Mouse (Mus musculus): ENCODE data around the gene Rdh16f1.

DNA sequence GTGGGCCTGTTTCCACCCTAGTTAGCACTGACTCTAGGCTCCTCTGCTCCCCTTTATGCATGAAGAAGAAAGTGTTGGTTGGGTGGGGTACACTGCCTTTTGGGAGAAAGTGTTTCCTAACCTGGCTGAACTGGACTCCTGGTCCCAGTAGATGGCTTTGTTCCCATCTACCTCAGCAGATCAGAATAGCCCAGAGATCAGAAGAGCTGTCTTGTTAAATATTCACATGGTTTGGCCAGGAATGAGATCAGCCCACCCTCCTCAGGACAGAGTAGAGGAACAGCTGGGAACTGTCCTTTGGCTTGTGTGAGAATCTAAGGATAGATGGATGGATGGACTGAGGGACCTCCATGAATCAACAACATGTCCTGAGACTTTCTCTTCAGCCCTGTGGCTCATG lies 56.3 kb downstream of the Rdh16f1 start:
- TF ChIP-seq TCF12 (IDR thresholded peaks at IDR 0.05; ENCODE audit: insufficient read depth, poor library complexity, severe bottlenecking) (no peak), CEBPB (IDR thresholded peaks at IDR 0.05; ENCODE audit: insufficient read depth, poor library complexity, severe bottlenecking) (no peak), POLR2A (IDR thresholded peaks at IDR 0.05; ENCODE audit: insufficient read length, low read depth) (no peak), MYOD1 (IDR thresholded peaks at IDR 0.05; ENCODE audit: control insufficient read depth in 1 of 3, insufficient read length in 2 of 3, low read depth in 2 of 3) (no peak), POLR2AphosphoS2 (IDR thresholded peaks at IDR 0.05; ENCODE audit: insufficient read length, low read depth) (no peak), E2F4 (IDR thresholded peaks at IDR 0.05; ENCODE audit: insufficient read depth) (no peak), REST (IDR thresholded peaks at IDR 0.05; ENCODE audit: insufficient read depth, insufficient read length) (no peak), USF1 (IDR thresholded peaks at IDR 0.05; ENCODE audit: low read depth) (no peak), MYOG (IDR thresholded peaks at IDR 0.05; ENCODE audit: control insufficient read depth in 1 of 3, insufficient read depth in 1 of 3, insufficient read length in 2 of 3, low read depth in 2 of 3) (no peak)

Measured in myocyte (in vitro differentiated cells).